Comparison of ENCODE assay signal across 8 mouse cellular contexts in genomic region chrX:168672425-168672824, GRCm38 (mm10). TPM values are rescaled to one million over a fixed set of nuclear protein-coding genes. Genes with fewer than 3 reads are reported as not detected.
DNase-seq lines count a peak whose midpoint lies in the region; ATAC-seq and TF ChIP-seq lines count a peak whose summit lies in the region.

No protein-coding gene starts in this region.

- no peak for TF ChIP-seq CTCF in stomach, postnatal 0 days (IDR thresholded peaks at IDR 0.05; ENCODE audit: low read depth)

- DNase-seq in CD4-positive, CD25-positive, alpha-beta regulatory T cell, adult 2 months (ENCODE audit: low read depth, low spot score), result peak; percentile 84
- DNase-seq in brain, adult 2 months (ENCODE audit: low read depth, low spot score), result peak; percentile 94
- DNase-seq in liver, embryonic 13.5 days, result peak; percentile 62
- DNase-seq in natural killer cell, adult 2 months (ENCODE audit: low spot score in 2 of 2), result peak; percentile 66 to 67
- peak; percentile 59 for DNase-seq in stomach, postnatal 0 days (ENCODE audit: low spot score)

- 0 out of 2 replicates have a peak, but pooled peaks cover 5% of the 10 kb centered on the region for H3K4me1 ChIP-seq in heart, embryonic 12.5 days (replicated peaks)
- H3K4me1 ChIP-seq in kidney, embryonic 16.5 days (ENCODE audit: insufficient read depth, low read length), result 0 out of 2 replicates have a peak, but pooled peaks cover 3% of the 10 kb centered on the region
- 0 out of 2 replicates have a peak, but pooled peaks cover 3% of the 10 kb centered on the region for H3K4me1 ChIP-seq in liver, embryonic 13.5 days (replicated peaks)
- no peaks in the 10 kb centered on the region for H3K4me1 ChIP-seq in stomach, postnatal 0 days (replicated peaks; ENCODE audit: control insufficient read depth, insufficient read depth)

- H3K27ac ChIP-seq in heart, embryonic 12.5 days (ENCODE audit: poor library complexity, severe bottlenecking), result peak overlapping the region; percentile 98
- peak overlapping the region; percentile 97; the same call in 1 of the 2 replicates for H3K27ac ChIP-seq in kidney, embryonic 16.5 days (ENCODE audit: low read length)
- H3K27ac ChIP-seq in liver, embryonic 13.5 days, result peak overlapping the region; percentile 95
- peak overlapping the region; percentile 94 for H3K27ac ChIP-seq in stomach, postnatal 0 days (replicated peaks)

- H3K9ac ChIP-seq in heart, embryonic 12.5 days, result peak overlapping the region; percentile 80; the same call in 1 of the 2 replicates
- H3K9ac ChIP-seq in kidney, embryonic 16.5 days (replicated peaks; ENCODE audit: low read length), result peak overlapping the region; percentile 73
- H3K9ac ChIP-seq in liver, embryonic 13.5 days, result peak overlapping the region; percentile 77
- no peak overlapping the region for H3K9ac ChIP-seq in stomach, postnatal 0 days (ENCODE audit: low read length)

- TF ChIP-seq EP300 in stomach, postnatal 0 days (optimal IDR thresholded peaks at IDR 0.05), result no peak

- H3K36me3 ChIP-seq in heart, embryonic 12.5 days, result peaks cover 15% of the 10 kb centered on the region
- H3K36me3 ChIP-seq in kidney, embryonic 16.5 days (ENCODE audit: insufficient read depth, low read length), result 0 out of 2 replicates have a peak, but pooled peaks cover 4% of the 10 kb centered on the region
- peaks cover 27% of the 10 kb centered on the region for H3K36me3 ChIP-seq in liver, embryonic 13.5 days
- H3K36me3 ChIP-seq in stomach, postnatal 0 days (ENCODE audit: control insufficient read depth, insufficient read depth, low read length), result no peaks in the 10 kb centered on the region

- peak overlapping the region; percentile 85 for H3K4me2 ChIP-seq in heart, embryonic 12.5 days
- H3K4me2 ChIP-seq in kidney, embryonic 16.5 days (replicated peaks; ENCODE audit: low read depth, low read length), result peak overlapping the region; percentile 74
- H3K4me2 ChIP-seq in liver, embryonic 13.5 days, result peak overlapping the region; percentile 81
- peak overlapping the region; percentile 75 for H3K4me2 ChIP-seq in stomach, postnatal 0 days (replicated peaks; ENCODE audit: low read depth)

- no peaks in the 10 kb centered on the region for H3K27me3 ChIP-seq in heart, embryonic 12.5 days (replicated peaks)
- H3K27me3 ChIP-seq in kidney, embryonic 16.5 days (ENCODE audit: insufficient read depth, low read length), result peaks cover 4% of the 10 kb centered on the region; the same call in 1 of the 2 replicates
- H3K27me3 ChIP-seq in liver, embryonic 13.5 days, result no peaks in the 10 kb centered on the region
- no peaks in the 10 kb centered on the region for H3K27me3 ChIP-seq in stomach, postnatal 0 days (ENCODE audit: control insufficient read depth, insufficient read depth, low read length)

- peak; percentile 86 for ATAC-seq in erythroblast, adult 5-6 weeks (replicated peaks; ENCODE audit: low FRiP score, poor library complexity, severe bottlenecking)
- ATAC-seq in heart, embryonic 12.5 days (ENCODE audit: insufficient number of reproducible peaks, low FRiP score), result peak; percentile 72
- peak; percentile 82 for ATAC-seq in kidney, embryonic 16.5 days (ENCODE audit: low FRiP score, low TSS enrichment)
- ATAC-seq in liver, embryonic 13.5 days (ENCODE audit: low read depth), result peak; percentile 72
- ATAC-seq in stomach, postnatal 0 days (ENCODE audit: low FRiP score, low TSS enrichment), result peak; percentile 85

- WGBS in heart, embryonic 12.5 days, result 12% methylated on average over 9 of the region's 9 CpGs
- WGBS in kidney, embryonic 16.5 days, result 31% methylated on average over 9 of the region's 9 CpGs
- WGBS in liver, embryonic 13.5 days (ENCODE audit: insufficient replicate concordance), result 9% methylated on average over 9 of the region's 9 CpGs
- WGBS in stomach, postnatal 0 days, result 27% methylated on average over 9 of the region's 9 CpGs

- no peaks in the 10 kb centered on the region for H3K9me3 ChIP-seq in heart, embryonic 12.5 days (replicated peaks)
- no peaks in the 10 kb centered on the region for H3K9me3 ChIP-seq in kidney, embryonic 16.5 days (ENCODE audit: low read length)
- H3K9me3 ChIP-seq in liver, embryonic 13.5 days (replicated peaks), result no peaks in the 10 kb centered on the region
- no peaks in the 10 kb centered on the region for H3K9me3 ChIP-seq in stomach, postnatal 0 days (ENCODE audit: control insufficient read depth, low read length)

- H3K4me3 ChIP-seq in heart, embryonic 12.5 days, result peak overlapping the region; percentile 69
- H3K4me3 ChIP-seq in kidney, embryonic 16.5 days (ENCODE audit: low read length), result peak overlapping the region; percentile 60
- H3K4me3 ChIP-seq in liver, embryonic 13.5 days (replicated peaks), result peak overlapping the region; percentile 67
- H3K4me3 ChIP-seq in stomach, postnatal 0 days (ENCODE audit: low read depth, low read length), result peak overlapping the region; percentile 52

RNA-seq across cellular contexts. Expression of gene Msl3, which starts 1.3 kb away (rescaled TPM):
- total RNA-seq in erythroblast, adult 5-6 weeks (2015; ENCODE audit: low replicate concordance), result 24.7 and 27.9 TPM in 2 replicates
- total RNA-seq in erythroblast, adult 5-6 weeks (2017; ENCODE audit: low replicate concordance), result 26.9 and 32.4 TPM in 2 replicates
- 38.8 and 39.2 TPM in 2 replicates for polyA plus RNA-seq in heart, embryonic 12.5 days (2016; fragmentation: Nextera tagmentation; extraction: Ambion mirVana)
- 40.5 and 43.8 TPM in 2 replicates for polyA plus RNA-seq in kidney, embryonic 16.5 days (2015; fragmentation: Nextera tagmentation; extraction: Ambion mirVana)
- polyA plus RNA-seq in liver, embryonic 13.5 days (2015; fragmentation: Nextera tagmentation; extraction: Ambion mirVana), result 18.3 and 22.8 TPM in 2 replicates
- 22.0 and 22.7 TPM in 2 replicates for polyA plus RNA-seq in stomach, postnatal 0 days (2015; fragmentation: Nextera tagmentation; extraction: Ambion mirVana)

Comparison
In these comparisons a context has a peak if more than half of its experiments do, and no peak if none do; other contexts are left out.
1. Peak in every context shown above with its lines: DNase-seq, ATAC-seq, H3K4me3 ChIP-seq and H3K27ac ChIP-seq.